Mouse (Mus musculus) heart, postnatal 0 days (tissue): ENCODE measurements around the gene Car5a. TPM values are rescaled to one million over a fixed set of nuclear protein-coding genes. Genes with fewer than 3 reads are reported as not detected.

ENCODE experiments used
- ATAC-seq: fragments of 200-750 bp; cut with Nextera tagmentation; 2 replicates; pipeline ENCODE4 v1.8.0; 2017; ENCODE audit warnings: low read depth, moderate number of reproducible peaks, moderate library complexity; ENCODE audit not compliant: insufficient read depth
- DNase-seq: peaks from one replicate; pipeline ENCODE4 v3.0.0-alpha.2; 2016; ENCODE audit warnings: low spot score
- H3K27ac ChIP-seq: fragments of 300-500 bp; sonication (generic); 2 replicates; pipeline ENCODE4 v1.5.1; 2014; ENCODE audit warnings: low read depth, mild to moderate bottlenecking
- H3K27me3 ChIP-seq: fragments of 300-500 bp; sonication (generic); 2 replicates; pipeline ENCODE4 v1.6.1; 2014; ENCODE audit warnings: low read length, mixed read lengths; ENCODE audit not compliant: control insufficient read depth, insufficient read depth
- H3K36me3 ChIP-seq: fragments of 300-500 bp; sonication (generic); replicated peaks from 2 replicates; pipeline ENCODE4 v1.6.1; 2014; ENCODE audit warnings: low read length, mixed read lengths; ENCODE audit not compliant: control insufficient read depth, insufficient read depth
- H3K4me1 ChIP-seq: fragments of 300-500 bp; sonication (generic); 2 replicates; pipeline ENCODE4 v1.6.1; 2014; ENCODE audit warnings: antibody characterized with exemption; ENCODE audit not compliant: control insufficient read depth, insufficient read depth
- H3K4me2 ChIP-seq: fragments of 300-500 bp; sonication (generic); 2 replicates; pipeline ENCODE4 v1.6.1; 2014; ENCODE audit warnings: low read depth, mild to moderate bottlenecking, low read length, moderate library complexity
- H3K4me3 ChIP-seq: fragments of 300-500 bp; sonication (generic); 2 replicates; pipeline ENCODE4 v1.5.1; 2014; ENCODE audit warnings: low read depth, low read length
- H3K9ac ChIP-seq: fragments of 300-500 bp; sonication (generic); replicated peaks from 2 replicates; pipeline ENCODE4 v1.6.1; 2014; ENCODE audit warnings: low read depth, low read length, mixed read lengths
- H3K9me3 ChIP-seq: fragments of 300-500 bp; sonication (generic); replicated peaks from 2 replicates; pipeline ENCODE4 v1.6.1; 2016; ENCODE audit warnings: low read length; ENCODE audit not compliant: control insufficient read depth
- CTCF ChIP-seq: IDR thresholded peaks from 2 replicates; pipeline ENCODE4 v1.5.1; 2016; ENCODE audit warnings: antibody characterized with exemption, control low read depth, low read depth
- EP300 ChIP-seq: IDR thresholded peaks from 2 replicates; pipeline ENCODE4 v1.6.1; 2016; ENCODE audit warnings: antibody characterized with exemption, low read depth
- WGBS: fragments of 180-500 bp; shearing (Covaris S2); extraction: QIAGEN DNeasy Blood & Tissue Kit; methylation state at CpG from one replicate; pipeline ENCODE4 v1.1.7; 2014; 5-methylcytosine and 5-hydroxymethylcytosine counted together
- polyA plus RNA-seq: library from polyadenylated mRNA; unstranded; fragments of >200 nt; fragmentation: Nextera tagmentation; extraction: Ambion mirVana; gene quantifications from 2 replicates; pipeline ENCODE4 v1.2.1, GENCODE M21; 2015
- total RNA-seq: library from RNA; depleted of rRNA; stranded (reverse); fragments of >200 nt; gene quantifications from 2 replicates; pipeline ENCODE4 v1.2.3, GENCODE M21; 2014; ENCODE audit warnings: low replicate concordance

Car5a gene
- total and polyA plus RNA-seq, 2 experiments from 2014 or later, result not detected

- Histone ChIP-seq H3K4me1 (peaks cover 22% of the 10 kb centered on the region), H3K27me3 (no peaks in the 10 kb centered on the region), H3K4me3 (no peak overlapping the region), H3K9me3 (no peaks in the 10 kb centered on the region), H3K4me2 (no peak overlapping the region), H3K27ac (no peak overlapping the region), H3K36me3 (peaks cover 19% of the 10 kb centered on the region), H3K9ac (no peak overlapping the region)
- WGBS, result 62% methylated on average over 3 of the region's 3 CpGs
- no peak for ATAC-seq
- TF ChIP-seq CTCF, result no peak
- TF ChIP-seq EP300, result no peak
- DNase-seq, result no peak
Observed at GRCm38 (mm10) chr8:121953821-121954545, 9.3 kb upstream of the Car5a start.

GRCm38 (mm10) chr8:121952800-121953199 lies 8.1 kb upstream of the Car5a start:
- WGBS, result 91% methylated on average over 7 of the region's 7 CpGs
- TF ChIP-seq CTCF (no peak), EP300 (no peak)
- ATAC-seq (no peak), DNase-seq (no peak)
- H3K36me3 ChIP-seq, result peaks cover 19% of the 10 kb centered on the region
- H3K27ac ChIP-seq, result no peak overlapping the region
- H3K9me3 ChIP-seq, result no peaks in the 10 kb centered on the region
- H3K27me3 ChIP-seq, result no peaks in the 10 kb centered on the region
- H3K9ac ChIP-seq, result peak overlapping the region; percentile 17; the same call in 1 of the 2 replicates
- H3K4me1 ChIP-seq, result peaks cover 30% of the 10 kb centered on the region
- H3K4me2 ChIP-seq, result no peak overlapping the region
- no peak overlapping the region for H3K4me3 ChIP-seq

DNA sequence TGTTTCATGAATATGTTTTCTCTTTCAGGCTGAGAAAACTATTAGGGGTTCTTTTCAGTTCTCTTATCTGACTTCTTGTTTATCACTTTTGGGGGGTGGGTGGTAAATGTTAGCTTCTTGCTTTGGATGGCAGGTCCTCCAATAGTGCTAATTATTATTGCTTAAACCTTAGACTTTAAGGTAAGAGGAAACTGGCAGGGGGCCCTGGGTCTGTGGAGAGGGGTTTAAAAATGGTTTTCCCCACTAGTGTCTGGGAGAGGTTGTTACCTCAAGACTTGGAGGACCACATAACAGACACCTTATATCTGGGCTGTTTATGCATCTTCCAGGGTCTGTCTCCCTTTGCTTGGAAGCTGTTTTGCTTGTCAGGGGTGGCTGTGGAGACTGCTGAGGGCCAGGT lies 7.4 kb upstream of the Car5a start:
- TF ChIP-seq EP300, result no peak
- TF ChIP-seq CTCF, result no peak
- no peak overlapping the region for H3K27ac ChIP-seq
- peak overlapping the region; percentile 17 for H3K9ac ChIP-seq

GRCm38 (mm10) chr8:121951656-121952009 lies 6.9 kb upstream of the Car5a start:
- H3K4me2 ChIP-seq, result peak overlapping the region; percentile 68
- no peak for DNase-seq
- WGBS, result 22% methylated on average over 7 of the region's 7 CpGs
- H3K9ac ChIP-seq, result peak overlapping the region; percentile 97
- H3K9me3 ChIP-seq, result no peaks in the 10 kb centered on the region
- peaks cover 19% of the 10 kb centered on the region for H3K36me3 ChIP-seq
- peak overlapping the region; percentile 75 for H3K4me3 ChIP-seq
- peak overlapping the region; percentile 99 for H3K27ac ChIP-seq
- H3K4me1 ChIP-seq, result peaks cover 29% of the 10 kb centered on the region
- H3K27me3 ChIP-seq, result no peaks in the 10 kb centered on the region
- no peak for ATAC-seq
- TF ChIP-seq CTCF (no peak), EP300 (no peak)

More for the DNA sequence above, 7.4 kb upstream of the Car5a start:
- DNase-seq, result no peak
- Histone ChIP-seq H3K4me3 (no peak overlapping the region), H3K4me2 (peak overlapping the region; percentile 68; the same call in 1 of the 2 replicates), H3K9me3 (no peaks in the 10 kb centered on the region), H3K27me3 (no peaks in the 10 kb centered on the region), H3K36me3 (peaks cover 19% of the 10 kb centered on the region), H3K4me1 (peaks cover 34% of the 10 kb centered on the region)
- ATAC-seq, result no peak

DNA sequence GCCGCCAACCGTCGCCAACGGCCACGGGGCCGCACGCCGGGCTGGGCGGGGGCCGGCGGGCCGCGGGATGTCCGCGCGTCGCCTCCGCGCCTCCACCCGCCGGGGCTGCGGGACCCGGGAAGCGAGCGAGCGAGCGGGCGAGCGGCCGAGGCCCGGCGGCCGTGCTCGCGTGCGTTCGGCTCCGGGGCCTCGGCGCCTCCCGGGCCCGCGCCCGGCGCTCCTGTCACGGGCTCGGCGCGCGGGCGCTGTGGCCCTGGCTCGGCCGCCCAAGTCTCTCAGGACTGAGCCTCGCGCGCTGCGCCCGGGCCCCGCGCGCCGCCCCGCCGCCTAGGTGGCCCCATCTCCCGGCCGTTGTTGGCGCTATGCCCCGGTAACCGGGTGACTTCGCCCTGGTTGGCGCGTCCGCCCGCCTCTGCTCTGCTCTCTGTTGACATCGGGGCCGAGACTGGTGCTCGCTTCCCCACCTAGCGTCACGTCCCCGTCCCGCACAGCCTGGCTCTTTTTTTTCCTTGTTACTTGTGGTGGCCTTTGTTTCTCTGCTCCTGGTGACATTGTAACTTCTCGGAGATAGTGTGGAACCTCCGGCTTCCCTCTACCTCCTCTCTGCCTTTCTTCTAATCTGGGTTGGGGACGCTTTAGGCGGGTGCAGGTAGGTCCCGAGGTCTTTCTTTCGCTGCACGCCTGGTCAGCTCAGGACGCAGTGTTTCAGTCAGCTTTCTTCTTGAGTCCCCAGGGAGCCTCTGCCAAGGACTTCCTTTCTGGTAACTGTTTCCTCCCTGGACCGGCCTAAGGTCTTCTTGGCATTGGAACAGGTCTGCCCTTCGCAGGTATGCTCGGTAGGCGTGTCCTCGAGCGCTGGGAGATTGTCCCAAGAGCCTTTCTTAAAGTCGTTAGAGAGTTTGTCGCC lies 6.3 kb upstream of the Car5a start:
- Histone ChIP-seq H3K9me3 (no peaks in the 10 kb centered on the region), H3K4me3 (peak overlapping the region; percentile 75), H3K27me3 (no peaks in the 10 kb centered on the region), H3K36me3 (peaks cover 19% of the 10 kb centered on the region), H3K4me2 (peak overlapping the region; percentile 68), H3K4me1 (peaks cover 23% of the 10 kb centered on the region), H3K9ac (peak overlapping the region; percentile 97), H3K27ac (peak overlapping the region; percentile 99)
- under 1% methylated on average over 75 of the region's 97 CpGs for WGBS
- ATAC-seq, result peak; percentile 13; the same call in 1 of the 2 replicates
- TF ChIP-seq EP300, result no peak
- peak; percentile 65 for DNase-seq
